Mouse (Mus musculus): ENCODE data around the gene Vmn2r78. TPM values are rescaled to one million over a fixed set of nuclear protein-coding genes. Genes with fewer than 3 reads are reported as not detected.
"Not testable (repeated sequence)": the region's sequence is repeated elsewhere in the genome, so short reads cannot be mapped to it uniquely, and the experiment has no call there.

Gene Vmn2r78
- total RNA-seq (2017) = not detected in 2 replicates

DNA sequence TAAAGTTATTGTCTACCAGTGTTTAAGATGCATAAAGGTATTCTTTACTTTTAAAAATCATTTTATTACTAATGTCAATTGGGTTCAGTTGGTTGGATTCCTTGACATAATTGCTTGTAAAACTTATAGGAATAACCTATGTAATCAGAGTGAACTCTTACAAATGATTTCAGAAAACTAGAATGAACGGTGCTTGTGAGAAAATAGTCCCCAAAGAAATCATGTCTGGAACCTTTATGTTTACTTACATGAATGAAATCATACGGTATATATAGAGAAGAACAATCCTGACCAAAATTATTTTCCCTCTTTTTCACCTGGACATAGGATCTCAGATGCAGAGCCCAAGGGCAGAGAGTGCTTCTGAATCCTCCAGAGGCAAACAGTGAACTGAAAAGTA lies at the start of gene Vmn2r78:
Gene Vmn2r78 (plus strand): TSS at position 301 of the 400 bp plus-strand sequence.
- ATAC-seq (replicated peaks in 1 of 2; ENCODE audit: insufficient read depth in 1 of 2, low FRiP score in 2 of 2, low TSS enrichment in 1 of 2, low read depth in 1 of 2, poor library complexity in 2 of 2, severe bottlenecking in 2 of 2) = not testable (repeated sequence)

DNA sequence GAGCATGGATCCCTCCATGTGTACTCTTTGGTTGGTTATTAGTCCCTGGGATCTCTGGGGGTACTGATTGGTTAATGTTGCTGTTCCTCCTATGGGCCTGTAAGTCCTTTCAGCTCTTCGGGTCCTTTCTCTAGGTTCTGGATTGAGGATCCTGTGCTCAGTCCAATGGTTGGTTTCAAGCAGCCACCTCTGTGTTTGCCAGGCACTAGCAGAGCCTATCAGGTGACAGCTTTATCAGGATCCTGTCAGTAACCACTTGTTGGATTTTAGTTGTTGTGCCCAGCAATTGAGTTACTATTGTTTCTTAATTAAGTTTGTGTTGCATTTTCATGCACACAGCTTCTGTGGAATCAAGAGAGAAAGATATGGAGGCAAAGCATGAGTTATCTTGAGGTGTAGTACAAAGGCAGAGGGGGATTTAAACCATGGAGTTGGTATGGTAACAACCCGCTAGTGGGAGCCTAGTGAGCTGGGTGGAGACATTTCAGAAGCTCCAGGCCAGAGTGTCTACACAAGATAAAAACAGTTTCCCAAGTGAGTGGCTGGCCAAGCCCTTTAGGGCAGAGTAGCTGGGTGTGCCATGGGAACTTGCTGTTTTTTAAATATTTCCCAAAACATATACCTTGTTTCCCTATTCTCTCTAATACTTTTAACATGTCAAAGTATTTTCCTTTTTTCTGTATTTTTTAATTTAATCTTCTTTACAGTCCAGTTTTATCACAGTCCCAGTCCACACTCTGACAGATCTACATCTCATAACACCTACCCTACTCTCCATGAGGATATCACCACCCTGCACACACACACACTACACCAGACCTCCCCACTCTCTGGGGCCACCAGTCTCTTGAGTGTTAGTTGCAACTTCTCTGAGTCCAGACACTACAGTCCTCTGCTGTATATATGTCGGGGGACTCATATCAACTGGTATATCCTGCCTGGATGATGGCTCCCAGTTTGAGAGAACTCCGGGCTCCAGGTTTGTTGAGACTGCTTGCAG lies 25.1 kb upstream of the Vmn2r78 start:
- ATAC-seq (replicated peaks in 1 of 2; ENCODE audit: insufficient read depth in 1 of 2, low FRiP score in 2 of 2, low TSS enrichment in 1 of 2, low read depth in 1 of 2, poor library complexity in 2 of 2, severe bottlenecking in 2 of 2) = no peak

DNA sequence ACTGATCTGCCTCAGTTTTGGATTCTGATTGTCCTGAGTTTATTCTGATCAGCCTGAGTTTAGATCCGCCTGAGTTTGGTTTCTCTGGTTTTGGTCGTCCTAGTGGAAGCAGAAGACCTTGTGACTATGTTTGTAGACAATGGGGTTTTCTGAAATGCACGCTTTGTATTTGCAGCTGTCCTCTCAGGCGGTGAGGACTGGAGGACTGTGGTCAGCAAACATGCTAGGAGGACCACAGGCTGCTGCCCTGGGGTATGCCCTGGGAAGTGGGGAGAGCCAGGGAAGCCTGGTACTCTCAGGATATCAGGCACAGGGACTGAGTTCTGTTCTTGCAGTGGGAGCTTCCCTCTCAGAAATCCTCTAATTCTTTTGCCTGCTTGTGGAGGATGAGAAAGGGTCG lies 22.4 kb downstream of the Vmn2r78 start:
- no peak for ATAC-seq (replicated peaks in 1 of 2; ENCODE audit: insufficient read depth in 1 of 2, low FRiP score in 2 of 2, low TSS enrichment in 1 of 2, low read depth in 1 of 2, poor library complexity in 2 of 2, severe bottlenecking in 2 of 2)

DNA sequence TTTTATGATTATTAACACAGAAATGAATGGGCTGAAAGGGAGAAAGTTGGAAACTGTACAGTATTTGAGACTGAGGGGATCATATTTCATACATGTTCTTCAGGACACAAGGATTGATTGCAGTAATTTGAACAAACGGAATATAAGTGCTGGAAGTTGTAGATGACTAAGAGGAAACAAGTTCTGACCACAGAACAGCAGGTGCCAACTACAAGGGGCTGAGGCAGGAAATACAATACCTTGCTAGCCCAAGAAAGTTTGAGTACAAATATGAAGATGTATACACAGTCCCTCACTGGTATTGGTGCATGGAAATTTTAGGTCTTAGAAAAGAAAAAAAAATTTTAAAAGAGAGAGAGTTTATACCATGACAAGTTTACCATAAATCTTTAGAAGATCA lies 79.8 kb downstream of the Vmn2r78 start:
- no peak for ATAC-seq (replicated peaks in 1 of 2; ENCODE audit: insufficient read depth in 1 of 2, low FRiP score in 2 of 2, low TSS enrichment in 1 of 2, low read depth in 1 of 2, poor library complexity in 2 of 2, severe bottlenecking in 2 of 2)

DNA sequence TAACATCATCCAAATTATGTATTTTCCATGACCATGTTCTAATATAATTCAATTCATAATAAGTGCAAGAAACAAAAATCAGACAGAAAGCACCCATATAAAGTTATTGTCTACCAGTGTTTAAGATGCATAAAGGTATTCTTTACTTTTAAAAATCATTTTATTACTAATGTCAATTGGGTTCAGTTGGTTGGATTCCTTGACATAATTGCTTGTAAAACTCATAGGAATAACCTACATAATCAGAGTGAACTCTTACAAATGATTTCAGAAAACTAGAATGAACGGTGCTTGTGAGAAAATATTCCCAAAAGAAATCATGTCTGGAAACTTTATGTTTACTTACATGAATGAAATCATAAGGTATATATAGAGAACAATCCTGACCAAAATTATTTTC lies 80.9 kb downstream of the Vmn2r78 start, which contains the start of gene Vmn2r79:
Gene Vmn2r79 (plus strand): TSS at position 301 of the 400 bp plus-strand sequence.
- not testable (repeated sequence) for ATAC-seq (replicated peaks in 1 of 2; ENCODE audit: insufficient read depth in 1 of 2, low FRiP score in 2 of 2, low TSS enrichment in 1 of 2, low read depth in 1 of 2, poor library complexity in 2 of 2, severe bottlenecking in 2 of 2)

Other genes with a start within 250 kb of the Vmn2r78 start
- not detected in 2 replicates for gene Olfr292, start 226.8 kb upstream of the Vmn2r78 start, total RNA-seq (2017)
- gene Folh1, start 139.2 kb upstream of the Vmn2r78 start, total RNA-seq (2017) = not detected in 2 replicates
- gene Vmn2r77, start 120.1 kb upstream of the Vmn2r78 start, total RNA-seq (2017) = not detected in 2 replicates
- not detected in 2 replicates for gene Vmn2r79, start 81.0 kb downstream of the Vmn2r78 start, total RNA-seq (2017)